Mouse (Mus musculus) small intestine, adult 2 months (tissue): ENCODE results near the gene Gns. TPM values are rescaled to one million over a fixed set of nuclear protein-coding genes. Genes with fewer than 3 reads are reported as not detected.
A peak's percentile ranks its signal among the peaks of the same experiment; 100 is the strongest.

Source experiments
- H3K27ac ChIP-seq: fragments of 200-500 bp; 2 replicates; pipeline ENCODE4 v1.5.1; 2012; ENCODE audit warnings: low read depth, low read length, control low read depth, inconsistent platforms; ENCODE audit not compliant: insufficient read depth
- H3K27me3 ChIP-seq: fragments of 200-500 bp; 2 replicates; pipeline ENCODE4 v1.6.1; 2012; ENCODE audit warnings: mild to moderate bottlenecking, moderate library complexity, low read length, inconsistent platforms; ENCODE audit not compliant: control insufficient read depth, insufficient read depth
- H3K36me3 ChIP-seq: fragments of 200-500 bp; 2 replicates; pipeline ENCODE4 v1.6.1; 2012; ENCODE audit warnings: mild to moderate bottlenecking, low read length, control low read depth, inconsistent platforms; ENCODE audit not compliant: control insufficient read depth, insufficient read depth
- H3K4me1 ChIP-seq: fragments of 200-500 bp; 2 replicates; pipeline ENCODE4 v1.6.1; 2012; ENCODE audit warnings: low read length, inconsistent platforms, mixed read lengths; ENCODE audit not compliant: control insufficient read depth, insufficient read depth, insufficient read length
- H3K4me3 ChIP-seq: fragments of 200-500 bp; 2 replicates; pipeline ENCODE4 v1.5.1; 2012; ENCODE audit warnings: low read depth, mild to moderate bottlenecking, control low read depth, inconsistent platforms, low read length, moderate library complexity
- CTCF ChIP-seq: fragments of 200-500 bp; IDR thresholded peaks from 2 replicates; pipeline ENCODE4 v1.5.1; 2012; ENCODE audit warnings: low read depth, mild to moderate bottlenecking, control low read depth, inconsistent platforms, low read length, moderate library complexity, mixed read lengths; ENCODE audit not compliant: insufficient replicate concordance, insufficient read length; ENCODE audit errors: extremely low read depth
- POLR2A ChIP-seq: fragments of 200-500 bp; IDR thresholded peaks from 2 replicates; pipeline ENCODE4 v1.6.1; 2012; ENCODE audit warnings: low read depth, mild to moderate bottlenecking, control low read depth, inconsistent platforms, low read length, moderate library complexity
- WGBS: fragments of 180-500 bp; shearing (Covaris S2); methylation state at CpG from one replicate; pipeline ENCODE4 v1.1.7; 2018; 5-methylcytosine and 5-hydroxymethylcytosine counted together
- polyA plus RNA-seq: library from polyadenylated mRNA; depleted of rRNA; stranded (reverse); fragments of >200 nt; gene quantifications from 2 replicates; pipeline ENCODE4 v1.2.3, GENCODE M21; 2012

Gene Gns
- polyA plus RNA-seq, 1 experiment, result 149 TPM

- TF ChIP-seq CTCF (no peak), POLR2A (no peak)
- H3K27ac ChIP-seq, result peak overlapping the region; percentile 75
Observed at GRCm38 (mm10) chr10:121365781-121366272, 937 bp downstream of the Gns start.

GRCm38 (mm10) chr10:121367271-121367670 lies 2.4 kb downstream of the Gns start:
- H3K4me3 ChIP-seq, result no peak overlapping the region
- H3K4me1 ChIP-seq, result peaks cover 6% of the 10 kb centered on the region
- TF ChIP-seq POLR2A, result no peak
- no peak for TF ChIP-seq CTCF
- WGBS, result 89% methylated on average over 13 of the region's 13 CpGs
- no peak overlapping the region for H3K27ac ChIP-seq
- H3K27me3 ChIP-seq, result no peaks in the 10 kb centered on the region
- peaks cover 7% of the 10 kb centered on the region for H3K36me3 ChIP-seq

More at GRCm38 (mm10) chr10:121365781-121366272, 937 bp downstream of the Gns start:
- peak overlapping the region; percentile 87 for H3K4me3 ChIP-seq
- WGBS, result 7% methylated on average over 9 of the region's 9 CpGs
- peaks cover 2% of the 10 kb centered on the region; the same call in 1 of the 2 replicates for H3K36me3 ChIP-seq
- peaks cover 6% of the 10 kb centered on the region for H3K4me1 ChIP-seq
- no peaks in the 10 kb centered on the region for H3K27me3 ChIP-seq

- H3K4me1 ChIP-seq, result peaks cover 6% of the 10 kb centered on the region
- H3K27ac ChIP-seq, result no peak overlapping the region
- no peaks in the 10 kb centered on the region for H3K27me3 ChIP-seq
- H3K4me3 ChIP-seq, result no peak overlapping the region
- WGBS, result 85% methylated on average over 9 of the region's 9 CpGs
- H3K36me3 ChIP-seq, result peaks cover 7% of the 10 kb centered on the region
- no peak for TF ChIP-seq CTCF
- no peak for TF ChIP-seq POLR2A
Observed at GRCm38 (mm10) chr10:121367780-121368179, 2.9 kb downstream of the Gns start.

GRCm38 (mm10) chr10:121368783-121369465 lies 4.0 kb downstream of the Gns start:
- 79% methylated on average over 18 of the region's 18 CpGs for WGBS
- no peaks in the 10 kb centered on the region for H3K27me3 ChIP-seq
- H3K36me3 ChIP-seq, result peaks cover 12% of the 10 kb centered on the region
- TF ChIP-seq CTCF, result no peak
- TF ChIP-seq POLR2A, result no peak
- no peak overlapping the region for H3K4me3 ChIP-seq
- no peak overlapping the region for H3K27ac ChIP-seq
- H3K4me1 ChIP-seq, result peaks cover 6% of the 10 kb centered on the region

GRCm38 (mm10) chr10:121370777-121371176 lies 5.9 kb downstream of the Gns start:
- H3K4me3 ChIP-seq, result no peak overlapping the region
- H3K27me3 ChIP-seq, result no peaks in the 10 kb centered on the region
- H3K36me3 ChIP-seq, result peaks cover 19% of the 10 kb centered on the region
- WGBS, result 93% methylated on average over 6 of the region's 6 CpGs
- peaks cover 6% of the 10 kb centered on the region for H3K4me1 ChIP-seq
- no peak overlapping the region for H3K27ac ChIP-seq
- TF ChIP-seq POLR2A, result no peak
- peak; percentile 58; the same call in 1 of the 2 replicates for TF ChIP-seq CTCF

- Histone ChIP-seq H3K4me1 (peaks cover 14% of the 10 kb centered on the region), H3K27me3 (no peaks in the 10 kb centered on the region), H3K27ac (no peak overlapping the region), H3K36me3 (peaks cover 45% of the 10 kb centered on the region), H3K4me3 (no peak overlapping the region)
- TF ChIP-seq CTCF, result no peak
- no peak for TF ChIP-seq POLR2A
- WGBS, result 87% methylated on average over 12 of the region's 12 CpGs
Observed at GRCm38 (mm10) chr10:121374013-121374412, 9.1 kb downstream of the Gns start.

GRCm38 (mm10) chr10:121374693-121375620 lies 10.1 kb downstream of the Gns start:
- WGBS, result 78% methylated on average over 17 of the region's 17 CpGs
- TF ChIP-seq CTCF, result no peak
- no peak for TF ChIP-seq POLR2A
- Histone ChIP-seq H3K27me3 (no peaks in the 10 kb centered on the region), H3K4me1 (peaks cover 14% of the 10 kb centered on the region), H3K4me3 (no peak overlapping the region), H3K36me3 (peaks cover 52% of the 10 kb centered on the region), H3K27ac (peak overlapping the region; percentile 98; the same call in 1 of the 2 replicates)
